Comparison of ENCODE assay signal across 25 mouse cellular contexts in genomic region chr17:29067847-29068246, GRCm38 (mm10). TPM values are rescaled to one million over a fixed set of nuclear protein-coding genes. Genes with fewer than 3 reads are reported as not detected.
DNase-seq lines count a peak whose midpoint lies in the region; ATAC-seq and TF ChIP-seq lines count a peak whose summit lies in the region.
"Had no signal": no experiment of that assay in that cellular context is flagged by ENCODE, and none has a peak within 500 bp of the region (broad histone marks: within the 10 kb centered on the region; RNA-seq: fewer than 3 reads in every experiment).

No protein-coding gene starts in this region.

- H3K36me3 ChIP-seq in CH12.LX (replicated peaks in 1 of 2; ENCODE audit: control insufficient read depth in 1 of 2, insufficient read depth in 1 of 2, low read length in 1 of 2) = peaks cover 0 to 11% of the 10 kb centered on the region in 2 experiments
- H3K36me3 ChIP-seq in midbrain, embryonic 10.5 days = no peaks in the 10 kb centered on the region
- H3K36me3 ChIP-seq in heart, embryonic 12.5 days = no peaks in the 10 kb centered on the region
- no peaks in the 10 kb centered on the region for H3K36me3 ChIP-seq in heart, embryonic 11.5 days (ENCODE audit: control insufficient read depth, insufficient read depth, low read length)
- H3K36me3 ChIP-seq: embryonic facial prominence, embryonic 12.5 days; embryonic facial prominence, embryonic 15.5 days had no signal

- peak; percentile 64 for DNase-seq in 3T3-L1 (ENCODE audit: low read depth, low spot score)
- DNase-seq in CH12.LX (ENCODE audit: extremely low read depth) = no peak
- DNase-seq in NIH3T3 (ENCODE audit: low read depth) = peak; percentile 42
- DNase-seq in midbrain, embryonic 10.5 days (ENCODE audit: low spot score) = no peak
- DNase-seq: adrenal gland, adult 2 months; adrenal gland, postnatal 14 days; cerebellum, adult 11 months; cerebellum, adult 2 months; cerebellum, adult 9-11 months; cerebellum, postnatal 25 days; forebrain, postnatal 0 days; gastrocnemius, postnatal 25 days; heart, adult 18-20 months had no signal

- no peak for ATAC-seq in heart, embryonic 12.5 days (ENCODE audit: insufficient number of reproducible peaks, low FRiP score)
- no peak for ATAC-seq in heart, embryonic 11.5 days (replicated peaks; ENCODE audit: insufficient number of reproducible peaks, low FRiP score, low TSS enrichment)
- ATAC-seq: forebrain, embryonic 14.5 days; forebrain, postnatal 0 days; hindbrain, postnatal 0 days; inflammation-experienced regulatory T-cells, adult 6 months; intestine, embryonic 16.5 days; Patski had no signal

- no peaks in the 10 kb centered on the region for H3K79me2 ChIP-seq in CH12.LX (replicated peaks; ENCODE audit: control insufficient read depth, extremely low read depth, insufficient read depth, poor library complexity, severe bottlenecking)

- H3K27ac ChIP-seq in CH12.LX (ENCODE audit: insufficient read depth, low read depth) = peak overlapping the region; percentile 76
- peak overlapping the region; percentile 47 for H3K27ac ChIP-seq in olfactory bulb, adult 2 months (ENCODE audit: insufficient read depth, low read depth, low read length)
- no peak overlapping the region for H3K27ac ChIP-seq in midbrain, embryonic 10.5 days (replicated peaks)
- H3K27ac ChIP-seq in heart, embryonic 12.5 days (ENCODE audit: poor library complexity, severe bottlenecking) = no peak overlapping the region
- no peak overlapping the region for H3K27ac ChIP-seq in heart, embryonic 11.5 days (ENCODE audit: low read depth, low read length)
- H3K27ac ChIP-seq: embryonic facial prominence, embryonic 12.5 days; embryonic facial prominence, embryonic 15.5 days; hindbrain, embryonic 14.5 days; hindbrain, postnatal 0 days had no signal

- in situ Hi-C loops in CH12.LX (cut with MboI; ENCODE audit: low pct_ligation_motif_present, low pct_unique_long_range_greater_than_20kb, low sequenced_read_pairs) = no loop called here

- no peaks in the 10 kb centered on the region for H3K9me3 ChIP-seq in CH12.LX (replicated peaks; ENCODE audit: low read length)
- no peaks in the 10 kb centered on the region for H3K9me3 ChIP-seq in midbrain, embryonic 10.5 days (replicated peaks)
- H3K9me3 ChIP-seq in heart, embryonic 12.5 days (replicated peaks) = no peaks in the 10 kb centered on the region
- H3K9me3 ChIP-seq in heart, embryonic 11.5 days (replicated peaks; ENCODE audit: control insufficient read depth, low read length) = no peaks in the 10 kb centered on the region
- H3K9me3 ChIP-seq: embryonic facial prominence, embryonic 12.5 days; embryonic facial prominence, embryonic 15.5 days had no signal

- peak overlapping the region; percentile 44 for H3K4me2 ChIP-seq in CH12.LX (ENCODE audit: insufficient read depth, low read depth, poor library complexity, severe bottlenecking)
- H3K4me2 ChIP-seq in heart, embryonic 12.5 days = no peak overlapping the region
- no peak overlapping the region for H3K4me2 ChIP-seq in heart, embryonic 11.5 days
- H3K4me2 ChIP-seq: embryonic facial prominence, embryonic 12.5 days; embryonic facial prominence, embryonic 15.5 days; hindbrain, embryonic 14.5 days had no signal

- dilution Hi-C loops in CH12.LX (cut with MboI; ENCODE audit: extremely low pct_ligation_motif_present, extremely low pct_unique_long_range_greater_than_20kb, low sequenced_read_pairs) = no loop called here

- no peak for TF ChIP-seq CTCF in CH12.LX (conservative IDR thresholded peaks at IDR 0.05 in 1 of 2, IDR thresholded peaks at IDR 0.05 in 1 of 2; ENCODE audit: low read depth in 2 of 2, low read length in 2 of 2)
- no peak for TF ChIP-seq CTCF in olfactory bulb, adult 2 months (IDR thresholded peaks at IDR 0.05; ENCODE audit: insufficient read depth, low read depth, low read length)

- H3K9ac ChIP-seq in CH12.LX (ENCODE audit: insufficient read depth, low read depth) = no peak overlapping the region
- no peak overlapping the region for H3K9ac ChIP-seq in heart, embryonic 12.5 days
- H3K9ac ChIP-seq in heart, embryonic 11.5 days (ENCODE audit: low read depth, low read length) = no peak overlapping the region
- H3K9ac ChIP-seq: embryonic facial prominence, embryonic 12.5 days; embryonic facial prominence, embryonic 15.5 days; forebrain, postnatal 0 days; hindbrain, embryonic 14.5 days had no signal

- no peak for TF ChIP-seq POLR2A in CH12.LX (IDR thresholded peaks at IDR 0.05; ENCODE audit: low read depth, low read length)
- TF ChIP-seq POLR2A in olfactory bulb, adult 2 months (IDR thresholded peaks at IDR 0.05; ENCODE audit: insufficient read depth, low read depth, low read length) = no peak

- H3K4me1 ChIP-seq in CH12.LX (ENCODE audit: control insufficient read depth in 1 of 2, insufficient read depth in 2 of 2) = peaks cover 49 to 95% of the 10 kb centered on the region in 2 experiments
- peaks cover 52% of the 10 kb centered on the region for H3K4me1 ChIP-seq in olfactory bulb, adult 2 months (ENCODE audit: control insufficient read depth, insufficient read depth, low read length)
- H3K4me1 ChIP-seq in midbrain, embryonic 10.5 days = peaks cover 33% of the 10 kb centered on the region
- peaks cover 38% of the 10 kb centered on the region for H3K4me1 ChIP-seq in heart, embryonic 12.5 days (replicated peaks)
- peaks cover 34% of the 10 kb centered on the region for H3K4me1 ChIP-seq in heart, embryonic 11.5 days (ENCODE audit: control insufficient read depth, insufficient read depth, low read length)

- H3K4me3 ChIP-seq in CH12.LX (replicated peaks in 1 of 3; ENCODE audit: low read depth in 2 of 3, low read length in 2 of 3, poor library complexity in 1 of 3) = no peak overlapping the region
- H3K4me3 ChIP-seq in olfactory bulb, adult 2 months (ENCODE audit: insufficient read depth, low read depth, low read length) = no peak overlapping the region
- H3K4me3 ChIP-seq in midbrain, embryonic 10.5 days = no peak overlapping the region
- H3K4me3 ChIP-seq in heart, embryonic 12.5 days = no peak overlapping the region
- no peak overlapping the region for H3K4me3 ChIP-seq in heart, embryonic 11.5 days (ENCODE audit: low read depth, low read length)
- H3K4me3 ChIP-seq: embryonic facial prominence, embryonic 12.5 days; embryonic facial prominence, embryonic 15.5 days had no signal

- TF ChIP-seq EP300 in CH12.LX (IDR thresholded peaks at IDR 0.05; ENCODE audit: low read length) = no peak; the same call in 1 of the 2 replicates

- WGBS in olfactory bulb, adult 2 months = 44% methylated on average over 5 of the region's 5 CpGs
- 52% methylated on average over 5 of the region's 5 CpGs for WGBS in midbrain, embryonic 10.5 days
- 55% methylated on average over 5 of the region's 5 CpGs for WGBS in heart, embryonic 12.5 days
- 44% methylated on average over 5 of the region's 5 CpGs for WGBS in heart, embryonic 11.5 days (ENCODE audit: insufficient replicate concordance)

- no peaks in the 10 kb centered on the region for H3K27me3 ChIP-seq in CH12.LX (replicated peaks)
- 0 out of 2 replicates have a peak, but pooled peaks cover 8% of the 10 kb centered on the region for H3K27me3 ChIP-seq in midbrain, embryonic 10.5 days (ENCODE audit: low read depth, poor library complexity, severe bottlenecking)
- H3K27me3 ChIP-seq in heart, embryonic 12.5 days (replicated peaks) = no peaks in the 10 kb centered on the region
- H3K27me3 ChIP-seq in heart, embryonic 11.5 days (ENCODE audit: control insufficient read depth, insufficient read depth, low read length) = peaks cover 2% of the 10 kb centered on the region; the same call in 1 of the 2 replicates
- H3K27me3 ChIP-seq: embryonic facial prominence, embryonic 12.5 days; embryonic facial prominence, embryonic 15.5 days; Patski had no signal

- no peak for TF ChIP-seq RAD21 in CH12.LX (IDR thresholded peaks at IDR 0.05; ENCODE audit: low read depth, low read length)

TF ChIP-seq in CH12.LX, 34 proteins besides CTCF, POLR2A, EP300 and RAD21 (continues in another document):
- TF ChIP-seq IRF4 (IDR thresholded peaks at IDR 0.05; ENCODE audit: low read depth, low read length) (peak; percentile 29; the same call in 1 of the 2 replicates), MAZ (IDR thresholded peaks at IDR 0.05; ENCODE audit: low read depth, low read length) (0 out of 2 replicates have a peak, but pooled peaks have one; percentile 50), MAFK (IDR thresholded peaks at IDR 0.05; ENCODE audit: insufficient replicate concordance, low read length) (no peak), ZNF384 (IDR thresholded peaks at IDR 0.05; ENCODE audit: low read depth, low read length) (no peak), HCFC1 (IDR thresholded peaks at IDR 0.05; ENCODE audit: low read depth, low read length) (no peak), NELFE (IDR thresholded peaks at IDR 0.05; ENCODE audit: low read depth, low read length) (no peak)

RNA-seq across cellular contexts. Expression of gene Cdkn1a, which starts 22.9 kb away (rescaled TPM):
- total RNA-seq in CH12.LX (2012; rRNA removed) (25.3 and 37.5 TPM in 2 replicates), CH12.LX (2014; rRNA removed) (9.1 and 10.6 TPM in 2 replicates)
- 55.0 and 59.1 TPM in 2 replicates for polyA plus RNA-seq in CH12.LX (2012; ENCODE audit: insufficient read length, low read depth)
- polyA plus RNA-seq in olfactory bulb, adult 2 months (2012; ENCODE audit: insufficient read depth, insufficient read length, low replicate concordance, missing spikeins) = not detected in 2 replicates
- polyA plus RNA-seq in midbrain, embryonic 10.5 days (2016; fragmentation: Nextera tagmentation; extraction: Ambion mirVana) = 19.1 and 24.8 TPM in 2 replicates
- polyA plus RNA-seq in heart, embryonic 12.5 days (2016; fragmentation: Nextera tagmentation; extraction: Ambion mirVana) = 43.2 and 45.3 TPM in 2 replicates
- 39.3 TPM in 2 replicates for polyA plus RNA-seq in heart, embryonic 11.5 days (2014; fragmentation: Nextera tagmentation; extraction: Ambion mirVana)

RNA-seq across cellular contexts. Expression of gene Srsf3, which starts 35.4 kb away (rescaled TPM):
- 171 and 266 TPM in 2 replicates for total RNA-seq in CH12.LX (2012; rRNA removed)
- 380 and 479 TPM in 2 replicates for total RNA-seq in CH12.LX (2014; rRNA removed)
- polyA plus RNA-seq in CH12.LX (2012; ENCODE audit: insufficient read length, low read depth) = 687 and 712 TPM in 2 replicates
- 273 and 350 TPM in 2 replicates for polyA plus RNA-seq in olfactory bulb, adult 2 months (2012; ENCODE audit: insufficient read depth, insufficient read length, low replicate concordance, missing spikeins)
- polyA plus RNA-seq in midbrain, embryonic 10.5 days (2016; fragmentation: Nextera tagmentation; extraction: Ambion mirVana) = 789 and 839 TPM in 2 replicates
- polyA plus RNA-seq in heart, embryonic 12.5 days (2016; fragmentation: Nextera tagmentation; extraction: Ambion mirVana) = 406 and 412 TPM in 2 replicates
- 420 and 433 TPM in 2 replicates for polyA plus RNA-seq in heart, embryonic 11.5 days (2014; fragmentation: Nextera tagmentation; extraction: Ambion mirVana)

RNA-seq across cellular contexts. Expression of gene Rab44, which starts 46.1 kb away (rescaled TPM):
- total RNA-seq in CH12.LX (2012; rRNA removed) (0.17 and 0.34 TPM in 2 replicates), CH12.LX (2014; rRNA removed) (0.12 TPM in 1 of 2 replicates, not detected in the other)
- polyA plus RNA-seq in CH12.LX (2012; ENCODE audit: insufficient read length, low read depth) = 0.30 TPM in 1 of 2 replicates, not detected in the other
- not detected in 2 replicates for polyA plus RNA-seq in olfactory bulb, adult 2 months (2012; ENCODE audit: insufficient read depth, insufficient read length, low replicate concordance, missing spikeins)
- 0.06 and 0.47 TPM in 2 replicates for polyA plus RNA-seq in midbrain, embryonic 10.5 days (2016; fragmentation: Nextera tagmentation; extraction: Ambion mirVana)
- 0.13 TPM in 1 of 2 replicates, not detected in the other for polyA plus RNA-seq in heart, embryonic 12.5 days (2016; fragmentation: Nextera tagmentation; extraction: Ambion mirVana)
- 0.20 TPM in 1 of 2 replicates, not detected in the other for polyA plus RNA-seq in heart, embryonic 11.5 days (2014; fragmentation: Nextera tagmentation; extraction: Ambion mirVana)
- total RNA-seq: forebrain, postnatal 0 days had no signal
- polyA plus RNA-seq: forebrain, embryonic 14.5 days; forebrain, postnatal 0 days; hindbrain, embryonic 11.5 days; hindbrain, embryonic 14.5 days; inflammation-experienced regulatory T-cells, adult 6 months had no signal

Comparison
In these comparisons a context has a peak if more than half of its experiments do, and no peak if none do; other contexts are left out.
1. DNase-seq: peak in 3T3-L1 (single experiment) and NIH3T3 (single experiment); none in CH12.LX (single experiment) and midbrain, embryonic 10.5 days (single experiment).
2. H3K27ac ChIP-seq: peak in CH12.LX (single experiment) and olfactory bulb, adult 2 months (single experiment); none in midbrain, embryonic 10.5 days (single experiment), heart, embryonic 12.5 days (single experiment) and heart, embryonic 11.5 days (single experiment).
3. RNA of gene Cdkn1a, which starts 22.9 kb away (polyA plus RNA-seq): 55.0 to 59.1 TPM in CH12.LX, 43.2 to 45.3 TPM in heart, embryonic 12.5 days, 39.3 TPM in heart, embryonic 11.5 days and 19.1 to 24.8 TPM in midbrain, embryonic 10.5 days; not detected in olfactory bulb, adult 2 months; every median in the first group is over 10 times any median in the second.